Mouse (Mus musculus) CD4-positive, CD25-positive, alpha-beta regulatory T cell, adult 2 months (primary cell): ENCODE data around the gene Pdha1.
A peak's percentile ranks its signal among the peaks of the same experiment; 100 is the strongest.

Experiments
- DNase-seq: peaks from one replicate; pipeline ENCODE4 v3.0.0-alpha.2; 2012; ENCODE audit warnings: low read depth, low spot score

Pdha1 gene

GRCm38 (mm10) chrX:160137861-160138717 is at the start of gene Pdha1:
TSS of gene Pdha1 (minus strand) at chrX:160138413.
- DNase-seq = peak; percentile 93

GRCm38 (mm10) chrX:160179032-160179431 is 40.8 kb upstream of the Pdha1 start:
- DNase-seq = no peak

GRCm38 (mm10) chrX:160170150-160170549 is 31.9 kb upstream of the Pdha1 start:
- peak; percentile 78 for DNase-seq

- no peak for DNase-seq
These were observed 28.2 kb upstream of the Pdha1 start for GRCm38 (mm10) chrX:160166246-160166985.

- DNase-seq = no peak
These were observed 26.0 kb upstream of the Pdha1 start for GRCm38 (mm10) chrX:160164259-160164658.

GRCm38 (mm10) chrX:160153147-160153815 is 15.1 kb upstream of the Pdha1 start:
- peak; percentile 27 for DNase-seq

- no peak for DNase-seq
These were observed 10.6 kb upstream of the Pdha1 start for GRCm38 (mm10) chrX:160148859-160149258.

GRCm38 (mm10) chrX:160147406-160147805 is 9.2 kb upstream of the Pdha1 start:
- no peak for DNase-seq

- no peak for DNase-seq
These were observed 8.6 kb upstream of the Pdha1 start for GRCm38 (mm10) chrX:160146806-160147205.

GRCm38 (mm10) chrX:160137177-160137860 is 894 bp downstream of the Pdha1 start:
- no peak for DNase-seq

- DNase-seq = peak; percentile 64
These were observed 2.1 kb downstream of the Pdha1 start for GRCm38 (mm10) chrX:160136153-160136552.

- DNase-seq = peak; percentile 33
These were observed 2.5 kb downstream of the Pdha1 start for GRCm38 (mm10) chrX:160135719-160136118.

GRCm38 (mm10) chrX:160134136-160134843 is 3.9 kb downstream of the Pdha1 start:
- DNase-seq = no peak

- DNase-seq = peak; percentile 69
These were observed 21.6 kb downstream of the Pdha1 start for GRCm38 (mm10) chrX:160116658-160117057.

GRCm38 (mm10) chrX:160116074-160116473 is 22.1 kb downstream of the Pdha1 start:
- DNase-seq = no peak

- DNase-seq = no peak
These were observed 24.4 kb downstream of the Pdha1 start for GRCm38 (mm10) chrX:160113777-160114176.

- no peak for DNase-seq
These were observed 30.4 kb downstream of the Pdha1 start for GRCm38 (mm10) chrX:160107817-160108216.

- no peak for DNase-seq
These were observed 46.2 kb downstream of the Pdha1 start for GRCm38 (mm10) chrX:160091973-160092372.
